Mouse (Mus musculus): ENCODE measurements around the gene Fancf.

GRCm38 (mm10) chr7:51892224-51892965 lies 30.3 kb upstream of the Fancf start:
- TF ChIP-seq CTCF (IDR thresholded peaks at IDR 0.05; ENCODE audit: low read depth) (no peak), EP300 (optimal IDR thresholded peaks at IDR 0.05) (no peak)
